Mouse (Mus musculus) kidney, postnatal 0 days (tissue): ENCODE measurements around the gene Trpc5os. TPM values are rescaled to one million over a fixed set of nuclear protein-coding genes. Genes with fewer than 3 reads are reported as not detected.
A peak's percentile ranks its signal among the peaks of the same experiment; 100 is the strongest.

Experiments used
- ATAC-seq: fragments of 200-750 bp; cut with Nextera tagmentation; replicated peaks from 2 replicates; pipeline ENCODE4 v1.8.0; 2017; ENCODE audit warnings: low read depth, moderate number of reproducible peaks, moderate TSS enrichment, moderate library complexity; ENCODE audit not compliant: low FRiP score
- DNase-seq: peaks from one replicate; pipeline ENCODE4 v3.0.0-alpha.2; 2016; ENCODE audit warnings: low spot score
- H3K27ac ChIP-seq: fragments of 300-500 bp; sonication (generic); 2 replicates; pipeline ENCODE4 v1.5.1; 2014; ENCODE audit warnings: mild to moderate bottlenecking
- H3K27me3 ChIP-seq: fragments of 300-500 bp; sonication (generic); 2 replicates; pipeline ENCODE4 v1.6.1; 2014; ENCODE audit warnings: low read length, mixed read lengths; ENCODE audit not compliant: insufficient read depth
- H3K36me3 ChIP-seq: fragments of 300-500 bp; sonication (generic); 2 replicates; pipeline ENCODE4 v1.6.1; 2014; ENCODE audit warnings: low read length, mixed read lengths; ENCODE audit not compliant: insufficient read depth
- H3K4me1 ChIP-seq: fragments of 300-500 bp; sonication (generic); replicated peaks from 2 replicates; pipeline ENCODE4 v1.6.1; 2014; ENCODE audit warnings: antibody characterized with exemption, low read length, mixed read lengths; ENCODE audit not compliant: insufficient read depth
- H3K4me2 ChIP-seq: fragments of 300-500 bp; sonication (generic); 2 replicates; pipeline ENCODE4 v1.6.1; 2014; ENCODE audit warnings: mild to moderate bottlenecking, low read length, moderate library complexity, mixed read lengths
- H3K4me3 ChIP-seq: fragments of 300-500 bp; sonication (generic); replicated peaks from 2 replicates; pipeline ENCODE4 v1.5.1; 2014; ENCODE audit warnings: low read depth, low read length
- H3K9ac ChIP-seq: fragments of 300-500 bp; sonication (generic); 2 replicates; pipeline ENCODE4 v1.6.1; 2014; ENCODE audit warnings: low read depth, low read length
- H3K9me3 ChIP-seq: fragments of 300-500 bp; sonication (generic); replicated peaks from 2 replicates; pipeline ENCODE4 v1.6.1; 2016; ENCODE audit warnings: low read length, inconsistent platforms, mixed read lengths
- CTCF ChIP-seq: IDR thresholded peaks from 2 replicates; pipeline ENCODE4 v1.5.1; 2016; ENCODE audit warnings: antibody characterized with exemption, low read depth, mild to moderate bottlenecking, moderate library complexity
- WGBS: fragments of 180-500 bp; shearing (Covaris S2); extraction: QIAGEN DNeasy Blood & Tissue Kit; methylation state at CpG from one replicate; pipeline ENCODE4 v1.1.7; 2014; 5-methylcytosine and 5-hydroxymethylcytosine counted together
- polyA plus RNA-seq: library from polyadenylated mRNA; unstranded; fragments of >200 nt; fragmentation: Nextera tagmentation; extraction: Ambion mirVana; gene quantifications from 2 replicates; pipeline ENCODE4 v1.2.1, GENCODE M21; 2015

Trpc5os gene
- polyA plus RNA-seq: not detected in 2 replicates

GRCm38 (mm10) chrX:144456281-144456680 is at the start of gene Trpc5os:
Trpc5os (plus strand) TSS chrX:144456581.
- no peak within 1 kb of the TSS for H3K4me2 ChIP-seq
- H3K4me1 ChIP-seq: no peaks in the 10 kb centered on the region
- H3K36me3 ChIP-seq: no peaks in the 10 kb centered on the region
- no peak within 1 kb of the TSS for H3K9ac ChIP-seq
- WGBS: 80% methylated on average over 5 of the region's 5 CpGs
- H3K4me3 ChIP-seq: no peak within 1 kb of the TSS
- TF ChIP-seq CTCF: no peak
- no peak within 1 kb of the TSS for H3K27ac ChIP-seq
- no peak for ATAC-seq
- DNase-seq: no peak
- H3K27me3 ChIP-seq: no peaks in the 10 kb centered on the region
- H3K9me3 ChIP-seq: no peaks in the 10 kb centered on the region

- TF ChIP-seq CTCF: no peak
- Histone ChIP-seq H3K36me3 (no peaks in the 10 kb centered on the region), H3K4me1 (no peaks in the 10 kb centered on the region), H3K9me3 (no peaks in the 10 kb centered on the region), H3K27ac (no peak overlapping the region), H3K4me3 (no peak overlapping the region), H3K9ac (no peak overlapping the region), H3K4me2 (no peak overlapping the region), H3K27me3 (no peaks in the 10 kb centered on the region)
- peak; percentile 37 for DNase-seq
- 62% methylated on average over 5 of the region's 5 CpGs for WGBS
- ATAC-seq: no peak
Observed at GRCm38 (mm10) chrX:144408036-144408435, 48.3 kb upstream of the Trpc5os start.

GRCm38 (mm10) chrX:144420259-144420658 is 36.1 kb upstream of the Trpc5os start:
- 66% methylated on average over 1 of the region's 1 CpGs for WGBS
- H3K9ac ChIP-seq: no peak overlapping the region
- H3K4me2 ChIP-seq: no peak overlapping the region
- H3K27ac ChIP-seq: no peak overlapping the region
- no peaks in the 10 kb centered on the region for H3K9me3 ChIP-seq
- H3K4me1 ChIP-seq: no peaks in the 10 kb centered on the region
- DNase-seq (no peak), ATAC-seq (no peak)
- no peak overlapping the region for H3K4me3 ChIP-seq
- H3K27me3 ChIP-seq: no peaks in the 10 kb centered on the region
- H3K36me3 ChIP-seq: no peaks in the 10 kb centered on the region
- TF ChIP-seq CTCF: no peak

- ATAC-seq (no peak), DNase-seq (no peak)
- no peak overlapping the region for H3K4me2 ChIP-seq
- no peak overlapping the region for H3K27ac ChIP-seq
- no peak overlapping the region for H3K9ac ChIP-seq
- no peaks in the 10 kb centered on the region for H3K9me3 ChIP-seq
- no peaks in the 10 kb centered on the region for H3K36me3 ChIP-seq
- H3K27me3 ChIP-seq: no peaks in the 10 kb centered on the region
- WGBS: 100% methylated on average over 1 of the region's 1 CpGs
- H3K4me1 ChIP-seq: no peaks in the 10 kb centered on the region
- H3K4me3 ChIP-seq: no peak overlapping the region
- no peak for TF ChIP-seq CTCF
Observed at GRCm38 (mm10) chrX:144421091-144421490, 35.3 kb upstream of the Trpc5os start.

GRCm38 (mm10) chrX:144423848-144424247 is 32.5 kb upstream of the Trpc5os start:
- Histone ChIP-seq H3K4me3 (no peak overlapping the region), H3K4me1 (no peaks in the 10 kb centered on the region), H3K4me2 (no peak overlapping the region), H3K9ac (no peak overlapping the region), H3K27me3 (no peaks in the 10 kb centered on the region), H3K36me3 (no peaks in the 10 kb centered on the region), H3K27ac (no peak overlapping the region), H3K9me3 (no peaks in the 10 kb centered on the region)
- 82% methylated on average over 3 of the region's 3 CpGs for WGBS
- no peak for TF ChIP-seq CTCF
- no peak for DNase-seq
- no peak for ATAC-seq

GRCm38 (mm10) chrX:144464416-144464815 is 8.0 kb downstream of the Trpc5os start:
- TF ChIP-seq CTCF: no peak
- Histone ChIP-seq H3K4me3 (no peak overlapping the region), H3K27ac (no peak overlapping the region), H3K36me3 (no peaks in the 10 kb centered on the region), H3K9me3 (no peaks in the 10 kb centered on the region), H3K4me2 (no peak overlapping the region), H3K9ac (no peak overlapping the region), H3K4me1 (no peaks in the 10 kb centered on the region), H3K27me3 (no peaks in the 10 kb centered on the region)
- ATAC-seq (no peak), DNase-seq (no peak)
- 89% methylated on average over 2 of the region's 2 CpGs for WGBS

GRCm38 (mm10) chrX:144491394-144491793 is 35.0 kb downstream of the Trpc5os start:
- ATAC-seq: no peak
- H3K27ac ChIP-seq: no peak overlapping the region
- no peaks in the 10 kb centered on the region for H3K9me3 ChIP-seq
- no peak overlapping the region for H3K9ac ChIP-seq
- no peak overlapping the region for H3K4me2 ChIP-seq
- 59% methylated on average over 1 of the region's 1 CpGs for WGBS
- no peak for TF ChIP-seq CTCF
- no peaks in the 10 kb centered on the region for H3K27me3 ChIP-seq
- no peak overlapping the region for H3K4me3 ChIP-seq
- no peaks in the 10 kb centered on the region for H3K4me1 ChIP-seq
- no peaks in the 10 kb centered on the region for H3K36me3 ChIP-seq
- DNase-seq: no peak
